Mouse (Mus musculus) heart, adult 18-20 months (tissue): ENCODE data around the gene Olfr610. TPM values are rescaled to one million over a fixed set of nuclear protein-coding genes. Genes with fewer than 3 reads are reported as not detected.
"Not testable (repeated sequence)": the region's sequence is repeated elsewhere in the genome, so short reads cannot be mapped to it uniquely, and the experiment has no call there.

Source experiments
- DNase-seq, 2 experiments: peaks; one replicate each; pipeline ENCODE4 v3.0.0; 2021 to 2022; ENCODE audit warnings: mixed read lengths in 1 of 2
- long read RNA-seq, 2 experiments: library from polyadenylated mRNA; stranded (forward); transcript quantifications; one replicate each; pipeline ENCODE4 v2.0.0; 2021
- total RNA-seq, 2 experiments: library from RNA; stranded (reverse); gene quantifications; 2 replicates each; pipeline ENCODE4 v1.2.3; 2021

Olfr610 gene
- not detected for total RNA-seq
- long read RNA-seq, experiment 1 = 0 reads
- long read RNA-seq, experiment 2 = 0 reads

- DNase-seq = no peak
These were observed at the start of gene Olfr610 for GRCm38 (mm10) chr7:103512022-103512421. Gene Olfr610, minus strand, starts transcription at chr7:103512122.

- DNase-seq = no peak
These were observed 43.9 kb upstream of the Olfr610 start, which contains the start of gene Olfr615 for GRCm38 (mm10) chr7:103555779-103556178. Gene Olfr615, plus strand, starts transcription at chr7:103556079.

- DNase-seq = no peak
These were observed 35.9 kb upstream of the Olfr610 start, which contains the start of gene Olfr613 for GRCm38 (mm10) chr7:103547774-103548173. Gene Olfr613, plus strand, starts transcription at chr7:103548074.

- not testable (repeated sequence) for DNase-seq
These were observed 30.7 kb upstream of the Olfr610 start, which contains the start of gene Olfr612 for GRCm38 (mm10) chr7:103542617-103543016. Gene Olfr612, minus strand, starts transcription at chr7:103542717.

- DNase-seq = not testable (repeated sequence)
These were observed 8.8 kb upstream of the Olfr610 start, which contains the start of gene Olfr611 for GRCm38 (mm10) chr7:103520746-103521145. Gene Olfr611, minus strand, starts transcription at chr7:103520846.

GRCm38 (mm10) chr7:103497962-103498361 lies 14.0 kb downstream of the Olfr610 start, which contains the start of gene Olfr609:
Gene Olfr609, minus strand, starts transcription at chr7:103498062.
- DNase-seq = no peak

GRCm38 (mm10) chr7:103477106-103477505 lies 34.8 kb downstream of the Olfr610 start:
- not testable (repeated sequence) for DNase-seq

GRCm38 (mm10) chr7:103469577-103469976 lies 42.3 kb downstream of the Olfr610 start, which contains the start of gene Olfr608:
Gene Olfr608, plus strand, starts transcription at chr7:103469877.
- DNase-seq = no peak

- DNase-seq = no peak
These were observed 51.3 kb downstream of the Olfr610 start for GRCm38 (mm10) chr7:103460590-103460989.

Other genes with a start within 250 kb of the Olfr610 start
- not detected for gene Olfr596, start 206.5 kb downstream of the Olfr610 start, total RNA-seq
- gene Olfr597, start 195.8 kb downstream of the Olfr610 start, total RNA-seq = not detected
- not detected for gene Olfr598, start 188.6 kb downstream of the Olfr610 start, total RNA-seq
- not detected for gene Olfr599, start 176.2 kb downstream of the Olfr610 start, total RNA-seq
- gene Olfr600, start 162.5 kb downstream of the Olfr610 start, total RNA-seq = not detected
- gene Olfr601, start 149.5 kb downstream of the Olfr610 start, total RNA-seq = not detected
- not detected for gene Olfr603, start 125.9 kb downstream of the Olfr610 start, total RNA-seq
- gene Usp17lc, start 97.0 kb downstream of the Olfr610 start, total RNA-seq = not detected
- not detected for gene Olfr605, start 66.7 kb downstream of the Olfr610 start, total RNA-seq
- gene Olfr606, start 63.1 kb downstream of the Olfr610 start, total RNA-seq = not detected
- gene Olfr607, start 48.0 kb downstream of the Olfr610 start, total RNA-seq = not detected
- gene Olfr608, start 42.2 kb downstream of the Olfr610 start, total RNA-seq = not detected
- not detected for gene Olfr609, start 14.1 kb downstream of the Olfr610 start, total RNA-seq
- gene Olfr611, start 8.7 kb upstream of the Olfr610 start, total RNA-seq = not detected
- not detected for gene Olfr612, start 30.6 kb upstream of the Olfr610 start, total RNA-seq
- gene Olfr613, start 36.0 kb upstream of the Olfr610 start, total RNA-seq = not detected
- not detected for gene Olfr615, start 44.0 kb upstream of the Olfr610 start, total RNA-seq
- gene Olfr616, start 57.0 kb upstream of the Olfr610 start, total RNA-seq = not detected
- gene Olfr617, start 60.9 kb upstream of the Olfr610 start, total RNA-seq = not detected
- not detected for gene Olfr618, start 78.0 kb upstream of the Olfr610 start, total RNA-seq
- not detected for gene Olfr619, start 88.5 kb upstream of the Olfr610 start, total RNA-seq
- not detected for gene Olfr620, start 100.4 kb upstream of the Olfr610 start, total RNA-seq
- not detected for gene Olfr622, start 130.6 kb upstream of the Olfr610 start, total RNA-seq
- gene Olfr623, start 151.6 kb upstream of the Olfr610 start, total RNA-seq = not detected
- gene Olfr624, start 159.1 kb upstream of the Olfr610 start, total RNA-seq = not detected
- gene Olfr625-ps1, start 170.6 kb upstream of the Olfr610 start, total RNA-seq = not detected
- not detected for gene Olfr243, start 202.5 kb upstream of the Olfr610 start, total RNA-seq
- gene Olfr628, start 218.3 kb upstream of the Olfr610 start, total RNA-seq = not detected
- not detected for gene Olfr629, start 232.8 kb upstream of the Olfr610 start, total RNA-seq
- not detected for gene Olfr630, start 245.2 kb upstream of the Olfr610 start, total RNA-seq